Mouse (Mus musculus): Measurements from ENCODE around the gene Phlpp1. TPM values are rescaled to one million over a fixed set of nuclear protein-coding genes. Genes with fewer than 3 reads are reported as not detected.

The Phlpp1 gene
- polyA plus RNA-seq, 1 experiment from 2014 or later, result 8.3 TPM

DNA sequence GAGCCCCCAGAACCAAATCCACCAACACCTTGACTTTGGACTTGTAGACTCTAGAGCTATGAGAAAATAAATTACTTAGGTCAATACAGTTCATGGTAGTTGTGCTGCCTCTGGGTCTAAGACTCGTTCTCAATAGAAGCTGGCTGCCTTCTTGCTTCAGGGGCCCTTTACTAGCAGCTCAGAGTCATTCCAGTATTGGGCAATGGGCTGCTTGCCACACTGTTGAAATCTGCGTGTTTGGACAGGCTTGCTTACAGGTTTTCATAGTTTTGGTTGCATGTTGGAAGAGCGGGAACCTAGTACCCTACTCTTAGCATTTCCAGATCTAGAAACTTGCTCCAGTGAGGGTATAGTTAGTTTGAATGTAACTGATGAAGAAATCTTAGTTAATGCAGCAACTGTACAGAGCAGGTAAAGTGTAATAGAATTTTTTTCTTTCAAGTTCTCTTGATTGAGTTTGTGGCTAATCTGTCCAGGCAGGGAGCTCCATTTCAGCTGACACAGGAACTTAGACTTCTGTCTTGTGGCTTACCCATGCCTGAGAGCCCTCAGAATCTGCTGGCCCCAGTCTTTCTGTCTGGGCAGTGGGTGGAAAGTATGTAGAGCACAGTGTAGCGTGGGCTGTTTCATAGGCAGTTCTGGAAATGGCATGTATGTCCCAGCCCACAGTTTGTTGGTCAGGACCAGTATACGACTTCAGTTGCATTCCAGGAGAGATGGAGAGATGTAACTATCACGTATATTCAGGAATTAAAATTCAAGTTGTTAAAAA, 96.7 kb downstream of the Phlpp1 start:
- no peaks in the 10 kb centered on the region for H3K36me3 ChIP-seq (ENCODE audit: control insufficient read depth, insufficient read depth, low read length)
- H3K9me3 ChIP-seq (replicated peaks; ENCODE audit: control insufficient read depth, low read length), result no peaks in the 10 kb centered on the region
- ATAC-seq, result no peak
- H3K27me3 ChIP-seq (replicated peaks; ENCODE audit: control insufficient read depth, insufficient read depth, low read length), result no peaks in the 10 kb centered on the region
- no peak overlapping the region for H3K27ac ChIP-seq (ENCODE audit: low read depth, low read length)
- H3K4me1 ChIP-seq (ENCODE audit: control insufficient read depth, insufficient read depth, low read length), result peaks cover 6% of the 10 kb centered on the region
- no peak overlapping the region for H3K9ac ChIP-seq (ENCODE audit: low read length)
- 93% methylated on average over 6 of the region's 6 CpGs for WGBS
- DNase-seq (ENCODE audit: low spot score), result no peak
- no peak overlapping the region for H3K4me2 ChIP-seq (ENCODE audit: low read length)
- no peak overlapping the region for H3K4me3 ChIP-seq (ENCODE audit: low read depth, low read length)

GRCm38 (mm10) chr1:106269337-106269736, 97.8 kb downstream of the Phlpp1 start:
- H3K27ac ChIP-seq (ENCODE audit: low read depth, low read length), result no peak overlapping the region
- H3K27me3 ChIP-seq (replicated peaks; ENCODE audit: control insufficient read depth, insufficient read depth, low read length), result no peaks in the 10 kb centered on the region
- no peak overlapping the region for H3K9ac ChIP-seq (ENCODE audit: low read length)
- no peak for DNase-seq (ENCODE audit: low spot score)
- H3K4me1 ChIP-seq (ENCODE audit: control insufficient read depth, insufficient read depth, low read length), result peaks cover 6% of the 10 kb centered on the region
- H3K4me2 ChIP-seq (ENCODE audit: low read length), result no peak overlapping the region
- no peaks in the 10 kb centered on the region for H3K9me3 ChIP-seq (replicated peaks; ENCODE audit: control insufficient read depth, low read length)
- H3K36me3 ChIP-seq (ENCODE audit: control insufficient read depth, insufficient read depth, low read length), result no peaks in the 10 kb centered on the region
- WGBS, result 52% methylated on average over 4 of the region's 4 CpGs
- no peak overlapping the region for H3K4me3 ChIP-seq (ENCODE audit: low read depth, low read length)
- ATAC-seq, result no peak

- no peaks in the 10 kb centered on the region for H3K27me3 ChIP-seq (replicated peaks; ENCODE audit: control insufficient read depth, insufficient read depth, low read length)
Observed at GRCm38 (mm10) chr1:106272916-106273315, 101.4 kb downstream of the Phlpp1 start.

GRCm38 (mm10) chr1:106273801-106274200, 102.2 kb downstream of the Phlpp1 start:
- Histone ChIP-seq H3K4me3 (ENCODE audit: low read depth, low read length) (no peak overlapping the region), H3K27me3 (replicated peaks; ENCODE audit: control insufficient read depth, insufficient read depth, low read length) (no peaks in the 10 kb centered on the region), H3K4me1 (ENCODE audit: control insufficient read depth, insufficient read depth, low read length) (peaks cover 15% of the 10 kb centered on the region), H3K9me3 (replicated peaks; ENCODE audit: control insufficient read depth, low read length) (no peaks in the 10 kb centered on the region), H3K4me2 (ENCODE audit: low read length) (no peak overlapping the region), H3K36me3 (ENCODE audit: control insufficient read depth, insufficient read depth, low read length) (no peaks in the 10 kb centered on the region), H3K9ac (ENCODE audit: low read length) (no peak overlapping the region), H3K27ac (ENCODE audit: low read depth, low read length) (no peak overlapping the region)
- ATAC-seq (no peak), DNase-seq (ENCODE audit: low spot score) (no peak)
- 86% methylated on average over 6 of the region's 6 CpGs for WGBS

More at GRCm38 (mm10) chr1:106272916-106273315, 101.4 kb downstream of the Phlpp1 start:
- no peaks in the 10 kb centered on the region for H3K36me3 ChIP-seq (ENCODE audit: control insufficient read depth, insufficient read depth, low read length)
- H3K27ac ChIP-seq (ENCODE audit: low read depth, low read length), result no peak overlapping the region
- H3K9me3 ChIP-seq (replicated peaks; ENCODE audit: control insufficient read depth, low read length), result no peaks in the 10 kb centered on the region
- H3K4me1 ChIP-seq (ENCODE audit: control insufficient read depth, insufficient read depth, low read length), result peaks cover 15% of the 10 kb centered on the region
- WGBS, result 21% methylated on average over 2 of the region's 2 CpGs
- H3K4me2 ChIP-seq (ENCODE audit: low read length), result no peak overlapping the region
- H3K4me3 ChIP-seq (ENCODE audit: low read depth, low read length), result no peak overlapping the region
- ATAC-seq (no peak), DNase-seq (ENCODE audit: low spot score) (peak; percentile 8)
- H3K9ac ChIP-seq (ENCODE audit: low read length), result no peak overlapping the region

- Histone ChIP-seq H3K9me3 (replicated peaks; ENCODE audit: control insufficient read depth, low read length) (no peaks in the 10 kb centered on the region), H3K4me1 (ENCODE audit: control insufficient read depth, insufficient read depth, low read length) (peaks cover 15% of the 10 kb centered on the region), H3K9ac (ENCODE audit: low read length) (no peak overlapping the region), H3K4me2 (ENCODE audit: low read length) (no peak overlapping the region), H3K27ac (ENCODE audit: low read depth, low read length) (no peak overlapping the region), H3K4me3 (ENCODE audit: low read depth, low read length) (no peak overlapping the region), H3K36me3 (ENCODE audit: control insufficient read depth, insufficient read depth, low read length) (no peaks in the 10 kb centered on the region), H3K27me3 (replicated peaks; ENCODE audit: control insufficient read depth, insufficient read depth, low read length) (no peaks in the 10 kb centered on the region)
- ATAC-seq (peak; percentile 40; the same call in 1 of the 2 replicates), DNase-seq (ENCODE audit: low spot score) (peak; percentile 31)
- WGBS, result 35% methylated on average over 10 of the region's 10 CpGs
Observed at GRCm38 (mm10) chr1:106274561-106275001, 103.0 kb downstream of the Phlpp1 start.

DNA sequence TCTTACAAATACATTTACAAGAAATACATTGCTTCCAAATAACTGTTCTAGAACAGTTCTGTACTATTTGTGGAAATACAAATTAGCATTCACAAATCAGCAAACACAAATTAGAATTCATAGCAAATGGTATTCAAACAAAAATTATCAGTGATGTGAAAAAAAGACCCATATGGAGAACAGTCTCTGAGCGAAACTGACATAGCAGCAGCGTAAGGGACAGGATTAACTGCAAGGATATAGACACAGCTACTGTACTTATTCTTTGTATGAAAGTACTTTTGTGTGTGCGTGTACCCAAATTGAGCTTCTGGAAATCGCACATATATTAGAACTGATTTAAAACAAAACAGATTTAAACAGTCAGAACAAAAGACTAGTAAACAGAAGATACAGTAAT, 103.6 kb downstream of the Phlpp1 start:
- H3K36me3 ChIP-seq (ENCODE audit: control insufficient read depth, insufficient read depth, low read length), result no peaks in the 10 kb centered on the region
- no peak overlapping the region for H3K4me2 ChIP-seq (ENCODE audit: low read length)
- H3K27me3 ChIP-seq (replicated peaks; ENCODE audit: control insufficient read depth, insufficient read depth, low read length), result no peaks in the 10 kb centered on the region
- no peak for ATAC-seq
- H3K9me3 ChIP-seq (replicated peaks; ENCODE audit: control insufficient read depth, low read length), result no peaks in the 10 kb centered on the region
- no peak overlapping the region for H3K27ac ChIP-seq (ENCODE audit: low read depth, low read length)
- no peak overlapping the region for H3K9ac ChIP-seq (ENCODE audit: low read length)
- DNase-seq (ENCODE audit: low spot score), result peak; percentile 23
- WGBS, result 70% methylated on average over 4 of the region's 4 CpGs
- no peak overlapping the region for H3K4me3 ChIP-seq (ENCODE audit: low read depth, low read length)
- peaks cover 17% of the 10 kb centered on the region for H3K4me1 ChIP-seq (ENCODE audit: control insufficient read depth, insufficient read depth, low read length)

- Histone ChIP-seq H3K4me2 (ENCODE audit: low read length) (no peak overlapping the region), H3K4me1 (ENCODE audit: control insufficient read depth, insufficient read depth, low read length) (peaks cover 18% of the 10 kb centered on the region)
- DNase-seq (ENCODE audit: low spot score), result no peak
Observed at GRCm38 (mm10) chr1:106275731-106276130, 104.2 kb downstream of the Phlpp1 start.

DNA sequence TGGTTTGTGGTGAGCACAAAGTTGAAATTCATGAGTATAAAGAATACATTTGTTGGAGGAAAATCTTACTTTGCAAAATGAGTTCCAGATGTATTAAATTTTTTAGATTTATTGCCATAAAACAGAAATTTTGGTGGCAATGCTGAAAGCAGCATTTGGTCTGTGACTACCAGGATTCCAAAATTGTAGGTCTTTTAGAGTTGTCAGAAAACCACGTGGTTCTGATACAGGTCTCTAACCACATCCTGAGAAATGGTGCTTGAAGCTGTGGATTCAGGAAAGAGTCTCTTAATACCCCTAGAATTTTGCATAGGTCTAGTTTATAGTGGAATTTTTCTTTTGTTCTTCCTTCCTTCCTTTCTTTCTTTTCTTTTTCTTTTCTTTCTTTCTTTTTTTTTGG, 105.3 kb downstream of the Phlpp1 start:
- H3K36me3 ChIP-seq (ENCODE audit: control insufficient read depth, insufficient read depth, low read length), result no peaks in the 10 kb centered on the region
- no peak overlapping the region for H3K27ac ChIP-seq (ENCODE audit: low read depth, low read length)
- no peak for ATAC-seq
- no peak overlapping the region for H3K9ac ChIP-seq (ENCODE audit: low read length)
- 72% methylated on average over 1 of the region's 1 CpGs for WGBS
- peaks cover 17% of the 10 kb centered on the region; the same call in 1 of the 2 replicates for H3K4me1 ChIP-seq (ENCODE audit: control insufficient read depth, insufficient read depth, low read length)
- no peak overlapping the region for H3K4me2 ChIP-seq (ENCODE audit: low read length)
- no peaks in the 10 kb centered on the region for H3K9me3 ChIP-seq (replicated peaks; ENCODE audit: control insufficient read depth, low read length)
- H3K27me3 ChIP-seq (replicated peaks; ENCODE audit: control insufficient read depth, insufficient read depth, low read length), result no peaks in the 10 kb centered on the region
- no peak overlapping the region for H3K4me3 ChIP-seq (ENCODE audit: low read depth, low read length)
- DNase-seq (ENCODE audit: low spot score), result no peak

More at GRCm38 (mm10) chr1:106275731-106276130, 104.2 kb downstream of the Phlpp1 start:
- H3K4me3 ChIP-seq (ENCODE audit: low read depth, low read length), result no peak overlapping the region
- no peak overlapping the region for H3K27ac ChIP-seq (ENCODE audit: low read depth, low read length)
- 82% methylated on average over 7 of the region's 7 CpGs for WGBS
- H3K9ac ChIP-seq (ENCODE audit: low read length), result no peak overlapping the region
- no peaks in the 10 kb centered on the region for H3K27me3 ChIP-seq (replicated peaks; ENCODE audit: control insufficient read depth, insufficient read depth, low read length)
- no peak for ATAC-seq
- no peaks in the 10 kb centered on the region for H3K36me3 ChIP-seq (ENCODE audit: control insufficient read depth, insufficient read depth, low read length)
- H3K9me3 ChIP-seq (replicated peaks; ENCODE audit: control insufficient read depth, low read length), result no peaks in the 10 kb centered on the region

DNA sequence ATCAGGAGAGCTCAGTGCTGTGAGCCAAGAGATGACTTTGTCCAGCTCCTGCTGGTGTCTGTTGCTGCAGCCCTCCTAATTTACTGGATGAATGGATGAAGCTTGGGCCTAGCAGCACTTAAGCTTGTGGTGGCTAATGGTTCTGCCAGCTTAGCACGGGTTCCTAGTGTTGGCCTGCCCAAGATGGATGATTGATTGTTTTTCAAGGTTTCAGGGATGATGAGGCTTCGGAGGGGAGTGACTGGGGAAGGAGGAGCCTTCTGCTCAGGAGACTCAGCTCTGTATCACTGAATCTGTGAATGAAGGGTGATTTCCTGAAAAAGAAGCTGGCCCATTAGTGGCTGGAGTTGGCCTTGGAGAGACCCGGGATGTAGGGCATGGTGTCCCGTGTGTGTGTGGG, 105.7 kb downstream of the Phlpp1 start:
- DNase-seq (ENCODE audit: low spot score) (no peak), ATAC-seq (no peak)
- Histone ChIP-seq H3K4me2 (ENCODE audit: low read length) (no peak overlapping the region), H3K27ac (ENCODE audit: low read depth, low read length) (no peak overlapping the region), H3K9me3 (replicated peaks; ENCODE audit: control insufficient read depth, low read length) (no peaks in the 10 kb centered on the region), H3K27me3 (replicated peaks; ENCODE audit: control insufficient read depth, insufficient read depth, low read length) (no peaks in the 10 kb centered on the region), H3K4me1 (ENCODE audit: control insufficient read depth, insufficient read depth, low read length) (peaks cover 14% of the 10 kb centered on the region; the same call in 1 of the 2 replicates), H3K4me3 (ENCODE audit: low read depth, low read length) (no peak overlapping the region), H3K9ac (ENCODE audit: low read length) (no peak overlapping the region), H3K36me3 (ENCODE audit: control insufficient read depth, insufficient read depth, low read length) (no peaks in the 10 kb centered on the region)
- 57% methylated on average over 4 of the region's 4 CpGs for WGBS
